Mouse (Mus musculus): ENCODE data around the gene Mypn.

DNA sequence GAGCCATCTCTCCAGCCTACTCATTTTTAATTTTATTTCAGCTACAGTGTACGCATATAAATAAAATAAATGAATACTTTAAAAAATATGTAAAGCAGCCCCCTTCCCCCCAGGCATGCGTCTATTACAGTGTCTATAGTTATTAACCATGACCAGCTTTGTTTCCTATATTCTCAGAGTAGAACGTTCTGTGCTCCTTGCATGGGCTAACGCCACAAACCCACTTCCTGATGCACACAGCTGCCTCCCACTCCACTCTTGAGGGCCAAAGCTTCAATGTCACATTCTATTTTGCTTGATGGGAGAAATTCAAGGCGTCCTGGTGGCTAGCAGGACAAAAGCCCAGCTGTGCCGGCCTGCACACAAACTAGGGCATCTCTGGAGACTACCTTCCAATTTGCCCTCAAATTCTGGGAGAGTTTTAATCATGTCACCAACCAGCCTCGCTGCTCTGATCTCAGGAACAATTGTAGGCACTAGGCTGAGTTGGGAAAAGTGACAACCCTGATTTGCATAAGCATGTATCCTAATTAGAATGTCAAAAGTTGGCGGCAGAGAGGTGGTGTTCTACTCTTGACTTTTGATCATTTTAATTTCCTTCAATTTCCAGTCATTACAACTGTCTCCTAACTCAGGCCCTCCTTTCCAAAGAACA lies 114.5 kb downstream of the Mypn start:
- TF ChIP-seq MAX (IDR thresholded peaks at IDR 0.05; ENCODE audit: low read depth) (no peak), POLR2A (IDR thresholded peaks at IDR 0.05; ENCODE audit: insufficient read length, low read depth) (no peak)

Measured in myocyte (in vitro differentiated cells).